Mouse (Mus musculus): ENCODE data around the gene Sox10.

The Sox10 gene

GRCm38 (mm10) chr15:79165140-79165539 is at the start of gene Sox10:
Gene Sox10 (minus strand): TSS chr15:79165240.
- no peak for DNase-seq (ENCODE audit: low spot score in 2 of 2)

- DNase-seq (ENCODE audit: low spot score in 2 of 2) = no peak
Measured at GRCm38 (mm10) chr15:79213591-79213990, 48.6 kb upstream of the Sox10 start.

GRCm38 (mm10) chr15:79212750-79213446 is 47.9 kb upstream of the Sox10 start:
- no peak for DNase-seq (ENCODE audit: low spot score in 2 of 2)

GRCm38 (mm10) chr15:79210357-79210756 is 45.3 kb upstream of the Sox10 start:
- DNase-seq (ENCODE audit: low spot score in 2 of 2) = no peak

- no peak for DNase-seq (ENCODE audit: low spot score in 2 of 2)
Measured at GRCm38 (mm10) chr15:79208758-79209439, 43.9 kb upstream of the Sox10 start.

GRCm38 (mm10) chr15:79208211-79208610 is 43.2 kb upstream of the Sox10 start:
- no peak for DNase-seq (ENCODE audit: low spot score in 2 of 2)

GRCm38 (mm10) chr15:79202575-79202974 is 37.5 kb upstream of the Sox10 start:
- DNase-seq (ENCODE audit: low spot score in 2 of 2) = no peak

- DNase-seq (ENCODE audit: low spot score in 2 of 2) = no peak
Measured at GRCm38 (mm10) chr15:79201491-79202150, 36.6 kb upstream of the Sox10 start.

GRCm38 (mm10) chr15:79199390-79199976 is 34.4 kb upstream of the Sox10 start:
- no peak for DNase-seq (ENCODE audit: low spot score in 2 of 2)

GRCm38 (mm10) chr15:79195492-79195891 is 30.5 kb upstream of the Sox10 start:
- no peak for DNase-seq (ENCODE audit: low spot score in 2 of 2)

- no peak for DNase-seq (ENCODE audit: low spot score in 2 of 2)
Measured at GRCm38 (mm10) chr15:79194946-79195345, 29.9 kb upstream of the Sox10 start.

GRCm38 (mm10) chr15:79194048-79194447 is 29.0 kb upstream of the Sox10 start:
- DNase-seq (ENCODE audit: low spot score in 2 of 2) = no peak

GRCm38 (mm10) chr15:79192885-79193845 is 28.1 kb upstream of the Sox10 start:
- DNase-seq (ENCODE audit: low spot score in 2 of 2) = no peak

- no peak for DNase-seq (ENCODE audit: low spot score in 2 of 2)
Measured at GRCm38 (mm10) chr15:79192450-79192849, 27.4 kb upstream of the Sox10 start.

- no peak for DNase-seq (ENCODE audit: low spot score in 2 of 2)
Measured at GRCm38 (mm10) chr15:79191426-79191825, 26.4 kb upstream of the Sox10 start.

GRCm38 (mm10) chr15:79187819-79188218 is 22.8 kb upstream of the Sox10 start:
- DNase-seq (ENCODE audit: low spot score in 2 of 2) = no peak

- DNase-seq (ENCODE audit: low spot score in 2 of 2) = no peak
Measured at GRCm38 (mm10) chr15:79185213-79185612, 20.2 kb upstream of the Sox10 start.

GRCm38 (mm10) chr15:79176905-79177304 is 11.9 kb upstream of the Sox10 start:
- DNase-seq (ENCODE audit: low spot score in 2 of 2) = no peak

GRCm38 (mm10) chr15:79166712-79167111 is 1.7 kb upstream of the Sox10 start:
- no peak for DNase-seq (ENCODE audit: low spot score in 2 of 2)

- no peak for DNase-seq (ENCODE audit: low spot score in 2 of 2)
Measured at GRCm38 (mm10) chr15:79164251-79164650, 789 bp downstream of the Sox10 start.

- DNase-seq (ENCODE audit: low spot score in 2 of 2) = no peak
Measured at GRCm38 (mm10) chr15:79162822-79163221, 2.2 kb downstream of the Sox10 start.
